Mouse (Mus musculus): ENCODE measurements at regions not wholly inside any gene's neighbourhood (a gene's known extent, or its start where the extent isn't known, plus 50 kb on each side); places are given as distances from the start of the nearest gene placed in this dataset.

DNA sequence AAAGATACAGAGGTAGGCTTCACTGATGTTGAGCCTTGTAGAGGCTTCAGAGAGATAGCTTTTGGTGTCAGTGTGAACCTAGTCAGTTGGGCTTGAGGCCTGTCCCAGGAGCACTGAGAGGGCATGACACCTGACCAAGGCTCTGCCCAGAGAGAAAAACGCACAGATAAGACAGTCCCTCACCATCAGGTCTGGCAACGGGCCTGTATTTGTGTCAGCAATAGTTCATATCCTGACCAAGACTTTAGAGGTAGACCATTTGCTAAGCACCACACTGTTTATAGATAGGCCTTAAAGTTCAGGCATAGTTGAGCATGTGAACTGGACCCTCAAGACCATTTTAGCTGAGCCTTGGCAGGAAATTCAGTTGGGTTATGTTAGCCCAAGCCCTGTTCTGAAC lies 60.4 kb upstream of the C2cd4b start:
- no peak for DNase-seq (ENCODE audit: low read depth)

DNA sequence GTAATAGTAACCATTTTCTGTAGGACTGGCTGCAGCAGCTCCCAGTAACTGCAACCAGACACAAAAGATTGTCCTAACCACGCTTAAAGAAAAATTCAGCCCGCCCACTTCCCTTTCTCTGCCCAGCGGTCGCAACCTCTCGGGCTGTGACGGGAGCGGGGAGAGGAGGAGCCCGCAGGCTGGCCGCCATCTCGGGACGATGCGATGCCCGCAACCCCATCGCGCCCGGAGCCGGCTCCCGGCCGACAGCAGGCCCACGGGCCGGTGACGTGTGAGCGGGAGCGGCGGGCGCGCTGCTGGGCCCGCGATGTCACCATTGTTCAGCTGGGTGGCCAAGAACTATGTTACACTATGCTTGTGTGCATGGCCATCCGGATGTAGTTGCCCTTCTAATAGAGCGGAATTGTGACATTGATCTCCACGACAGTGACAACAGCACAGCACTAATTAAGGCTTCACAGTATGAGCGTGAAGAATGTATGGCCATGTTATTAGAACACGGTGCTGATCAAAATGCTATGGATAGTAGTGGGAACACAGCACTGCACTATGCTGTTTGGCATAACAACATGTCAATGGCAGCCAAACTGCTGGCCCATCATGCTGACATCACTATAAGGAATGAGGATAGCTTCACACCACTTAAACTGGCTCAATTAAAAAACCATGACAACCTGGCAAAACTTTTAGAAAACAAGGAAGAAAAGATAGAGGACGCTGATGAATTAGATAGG lies 59.2 kb upstream of the C2cd4b start:
- DNase-seq (ENCODE audit: low read depth): no peak

DNA sequence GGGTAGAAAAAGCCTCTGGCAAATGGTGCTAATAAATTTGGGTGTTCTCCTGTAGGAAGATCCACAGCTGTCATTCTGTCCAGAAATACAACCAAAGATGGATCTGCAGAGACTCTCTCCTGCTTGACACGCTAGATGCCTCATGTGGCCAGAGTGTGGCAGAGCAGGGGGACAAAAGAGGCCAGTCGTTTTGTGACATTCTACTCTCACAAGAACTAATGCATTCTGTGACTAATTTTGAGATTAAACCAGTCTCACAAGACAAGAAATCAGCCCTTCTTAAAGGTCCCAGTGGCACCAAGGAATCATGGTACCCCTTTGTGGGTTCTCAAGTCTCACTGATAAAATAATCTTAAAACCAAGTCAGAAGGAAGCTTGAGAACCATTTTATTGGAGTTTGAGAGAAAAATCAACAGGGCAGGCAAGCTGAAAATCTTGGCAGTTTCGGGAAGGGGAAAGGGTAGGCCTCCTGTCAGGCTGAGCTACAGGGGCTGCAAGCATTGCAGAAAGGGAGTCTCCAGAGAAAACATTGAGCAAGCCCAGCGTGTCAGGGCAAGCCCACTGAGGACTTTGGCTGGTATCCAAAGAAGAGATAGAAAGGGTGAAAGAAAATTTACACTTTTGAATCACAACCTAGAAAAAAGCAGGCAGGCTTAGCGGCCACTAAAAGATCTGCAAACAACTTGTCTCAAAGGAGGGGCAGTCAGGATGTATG lies 50.8 kb upstream of the C2cd4b start:
- no peak for DNase-seq (ENCODE audit: low read depth)
